Mouse (Mus musculus) erythroblast, embryonic 14.5 days (primary cell): ENCODE data around the gene Slc38a2. TPM values are rescaled to one million over a fixed set of nuclear protein-coding genes. Genes with fewer than 3 reads are reported as not detected.

Experiments
- H3K27me3 ChIP-seq: 2 replicates; pipeline ENCODE4 v1.6.1; 2012; ENCODE audit warnings: inconsistent platforms; ENCODE audit not compliant: control insufficient read depth
- H3K36me3 ChIP-seq: 2 replicates; pipeline ENCODE4 v1.6.1; 2012; ENCODE audit warnings: mild to moderate bottlenecking, inconsistent platforms; ENCODE audit not compliant: control insufficient read depth
- H3K4me1 ChIP-seq: 2 replicates; pipeline ENCODE4 v1.6.1; 2012; ENCODE audit warnings: inconsistent platforms; ENCODE audit not compliant: control insufficient read depth
- H3K4me3 ChIP-seq: replicated peaks from 2 replicates; pipeline ENCODE3; 2012; ENCODE audit warnings: moderate library complexity, mild to moderate bottlenecking, inconsistent platforms
- H3K9me3 ChIP-seq: 2 replicates; pipeline ENCODE4 v1.6.1; 2012; ENCODE audit warnings: low read length, inconsistent platforms, mixed read lengths; ENCODE audit not compliant: control insufficient read depth
- GATA1 ChIP-seq: IDR thresholded peaks from 2 replicates; pipeline ENCODE4 v1.6.1; 2012; ENCODE audit warnings: low read length, inconsistent platforms, mixed read lengths
- TAL1 ChIP-seq: IDR thresholded peaks from 3 replicates; pipeline ENCODE4 v1.6.1; 2012; ENCODE audit warnings: low read length, inconsistent platforms, mixed read lengths
- polyA plus RNA-seq: library from polyadenylated mRNA; stranded (reverse); fragments of >175 nt; gene quantifications from 2 replicates; pipeline ENCODE4 v1.2.3, GENCODE M21; 2012

The Slc38a2 gene
- polyA plus RNA-seq, 1 experiment: 0.98 TPM

DNA sequence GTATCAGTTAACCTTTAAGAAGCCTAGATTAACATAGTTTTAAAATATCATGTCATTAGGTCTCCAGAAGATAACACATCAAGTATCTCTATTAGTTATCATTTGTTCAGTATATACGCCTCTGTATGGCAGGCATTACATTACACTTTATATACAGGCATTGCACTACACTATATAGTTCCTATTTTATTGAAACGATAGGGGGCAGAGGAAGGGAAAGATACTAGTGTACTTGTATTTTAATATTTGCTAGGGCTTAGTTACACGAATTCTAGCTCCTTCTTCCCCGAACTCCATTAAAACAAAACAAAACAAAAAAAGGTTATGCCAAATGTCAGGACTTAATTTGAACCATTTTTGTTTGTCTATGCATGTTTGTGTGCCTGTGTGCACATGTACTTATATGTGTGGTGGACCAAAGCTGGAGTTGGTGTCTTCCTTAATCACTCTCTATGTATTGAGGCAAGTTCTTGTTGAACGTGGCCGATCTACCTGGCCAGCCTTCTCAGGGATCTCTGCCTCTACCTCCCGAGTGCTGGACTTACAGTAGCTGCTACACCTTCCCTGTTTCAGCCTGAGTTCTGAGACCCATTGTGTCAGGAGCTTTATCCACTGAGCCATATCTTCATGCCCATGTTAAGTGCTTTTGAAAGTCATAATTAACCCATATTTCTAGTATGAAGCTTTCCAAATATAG is 41.5 kb upstream of the Slc38a2 start:
- Histone ChIP-seq H3K9me3 (no peaks in the 10 kb centered on the region), H3K27me3 (no peaks in the 10 kb centered on the region), H3K36me3 (no peaks in the 10 kb centered on the region), H3K4me1 (peaks cover 19% of the 10 kb centered on the region), H3K4me3 (no peak overlapping the region)
- no peak for TF ChIP-seq TAL1
- TF ChIP-seq GATA1: no peak

GRCm38 (mm10) chr15:96740091-96740490 is 40.6 kb upstream of the Slc38a2 start:
- no peaks in the 10 kb centered on the region for H3K27me3 ChIP-seq
- TF ChIP-seq TAL1 (no peak), GATA1 (no peak)
- H3K4me1 ChIP-seq: peaks cover 19% of the 10 kb centered on the region
- H3K4me3 ChIP-seq: no peak overlapping the region
- no peaks in the 10 kb centered on the region for H3K36me3 ChIP-seq
- no peaks in the 10 kb centered on the region for H3K9me3 ChIP-seq

DNA sequence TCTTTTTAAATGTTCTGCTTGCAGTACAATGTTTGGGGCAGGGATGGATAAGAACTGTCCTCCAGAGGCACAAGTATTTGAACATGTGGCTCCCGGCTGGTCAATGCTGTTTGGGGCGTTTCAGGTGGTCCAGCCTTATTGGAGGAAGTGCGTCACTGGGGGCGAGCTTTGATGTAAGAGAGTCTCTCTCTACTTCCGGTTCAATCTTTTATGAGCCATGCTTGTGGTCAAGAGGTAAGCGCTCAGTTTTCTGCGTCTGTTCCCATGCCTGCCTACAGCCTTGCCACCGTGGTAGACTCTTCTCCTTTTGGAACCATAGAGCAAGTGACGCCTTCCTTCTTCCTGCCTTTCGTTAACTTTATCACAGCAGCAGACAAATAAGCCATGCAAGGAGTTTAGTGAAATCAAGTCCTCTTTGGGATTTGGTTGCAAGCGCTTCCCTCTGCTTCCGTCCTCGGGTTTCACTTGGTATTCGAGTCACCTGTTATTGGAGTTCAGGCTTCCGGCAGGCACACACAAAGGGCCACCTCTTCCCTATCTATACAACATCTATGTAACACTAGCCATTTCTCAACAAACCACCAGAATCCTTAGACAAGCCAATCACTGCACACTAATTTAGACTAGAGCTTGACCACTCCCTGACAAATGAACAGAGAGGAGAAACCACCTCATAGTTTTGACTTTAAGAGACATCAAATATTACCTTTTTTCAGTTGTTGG is 37.3 kb upstream of the Slc38a2 start:
- Histone ChIP-seq H3K36me3 (no peaks in the 10 kb centered on the region), H3K27me3 (no peaks in the 10 kb centered on the region), H3K4me1 (no peaks in the 10 kb centered on the region; the same call in 1 of the 2 replicates), H3K9me3 (no peaks in the 10 kb centered on the region), H3K4me3 (no peak overlapping the region)
- TF ChIP-seq GATA1 (no peak), TAL1 (no peak)

- TF ChIP-seq TAL1: no peak
- TF ChIP-seq GATA1: no peak
These were observed 36.1 kb upstream of the Slc38a2 start for GRCm38 (mm10) chr15:96735562-96736160.

GRCm38 (mm10) chr15:96734423-96734822 is 34.9 kb upstream of the Slc38a2 start:
- Histone ChIP-seq H3K4me1 (peaks cover under 1% of the 10 kb centered on the region; the same call in 1 of the 2 replicates), H3K9me3 (no peaks in the 10 kb centered on the region), H3K27me3 (no peaks in the 10 kb centered on the region), H3K4me3 (no peak overlapping the region), H3K36me3 (no peaks in the 10 kb centered on the region)
- TF ChIP-seq TAL1 (no peak), GATA1 (no peak)

More at GRCm38 (mm10) chr15:96735562-96736160, 36.1 kb upstream of the Slc38a2 start:
- no peaks in the 10 kb centered on the region; the same call in 1 of the 2 replicates for H3K4me1 ChIP-seq
- no peaks in the 10 kb centered on the region for H3K9me3 ChIP-seq
- no peaks in the 10 kb centered on the region for H3K27me3 ChIP-seq
- no peaks in the 10 kb centered on the region for H3K36me3 ChIP-seq
- H3K4me3 ChIP-seq: no peak overlapping the region

- no peaks in the 10 kb centered on the region for H3K9me3 ChIP-seq
- no peaks in the 10 kb centered on the region for H3K27me3 ChIP-seq
- H3K4me3 ChIP-seq: no peak overlapping the region
- H3K4me1 ChIP-seq: peaks cover 9% of the 10 kb centered on the region
- H3K36me3 ChIP-seq: no peaks in the 10 kb centered on the region
- TF ChIP-seq TAL1: no peak
- TF ChIP-seq GATA1: no peak
These were observed 30.9 kb upstream of the Slc38a2 start for GRCm38 (mm10) chr15:96730416-96730815.

DNA sequence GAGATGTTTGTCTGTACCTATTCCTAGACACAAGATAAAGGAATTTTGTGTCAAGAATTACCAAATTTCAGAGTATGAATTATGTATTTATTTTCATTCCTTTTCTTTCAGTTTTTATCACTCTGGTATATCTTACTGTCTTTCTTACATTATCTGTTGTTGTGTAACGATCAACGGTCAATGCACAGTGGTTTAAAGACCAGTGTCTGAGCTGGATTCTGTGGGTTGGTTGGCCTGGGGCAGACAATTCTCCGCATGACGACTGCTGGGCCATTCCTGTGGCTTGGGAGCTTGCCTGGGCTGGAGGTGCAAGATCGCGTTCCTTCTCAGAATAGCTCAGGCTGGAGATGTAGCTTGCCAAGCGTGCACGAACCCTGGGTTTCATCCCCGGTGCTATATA is 30.3 kb upstream of the Slc38a2 start:
- peaks cover 9% of the 10 kb centered on the region for H3K4me1 ChIP-seq
- H3K27me3 ChIP-seq: no peaks in the 10 kb centered on the region
- no peaks in the 10 kb centered on the region for H3K9me3 ChIP-seq
- H3K4me3 ChIP-seq: no peak overlapping the region
- no peak for TF ChIP-seq TAL1
- no peak for TF ChIP-seq GATA1
- no peaks in the 10 kb centered on the region for H3K36me3 ChIP-seq

DNA sequence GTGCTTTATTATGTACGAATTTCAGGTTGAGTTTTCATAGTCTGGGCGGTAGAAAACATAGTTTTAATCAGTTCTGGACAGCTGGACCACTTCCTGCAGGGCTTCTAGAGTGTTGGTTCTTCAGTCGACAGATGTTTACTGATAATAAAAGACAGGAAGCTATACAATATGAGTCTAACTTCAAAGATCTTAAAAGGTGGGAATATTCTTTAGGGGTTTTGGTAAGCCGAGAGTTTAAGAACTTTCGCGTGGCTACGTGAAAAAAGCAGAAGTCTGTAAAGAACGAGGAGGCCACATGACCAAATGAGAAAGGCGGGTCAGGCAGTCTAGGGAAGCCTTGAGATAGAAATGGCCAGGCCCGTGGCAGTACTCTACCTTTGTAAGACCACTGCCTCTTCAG is 29.5 kb upstream of the Slc38a2 start:
- TF ChIP-seq TAL1: no peak
- no peak for TF ChIP-seq GATA1
- Histone ChIP-seq H3K9me3 (no peaks in the 10 kb centered on the region), H3K4me3 (no peak overlapping the region), H3K27me3 (no peaks in the 10 kb centered on the region), H3K4me1 (peaks cover 9% of the 10 kb centered on the region), H3K36me3 (no peaks in the 10 kb centered on the region)

DNA sequence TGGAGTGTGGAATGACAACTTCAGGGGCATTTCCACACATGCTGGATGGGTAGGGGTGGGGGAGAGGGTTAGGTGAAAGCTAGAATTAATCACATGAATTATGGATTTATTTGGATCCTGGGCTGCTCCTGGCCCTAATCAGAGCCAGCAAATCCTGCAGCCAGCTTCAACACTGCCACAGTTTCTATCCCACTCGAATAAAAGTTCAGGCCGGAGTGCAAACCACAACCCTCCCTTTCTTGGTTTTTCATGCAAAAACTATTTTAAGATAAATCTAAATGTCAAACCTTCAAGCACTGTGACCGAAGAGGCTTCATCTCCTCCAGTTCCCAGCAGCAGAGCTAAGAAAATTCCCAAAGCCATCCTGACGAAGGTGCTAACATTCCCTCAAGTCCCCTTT is 28.8 kb upstream of the Slc38a2 start:
- no peaks in the 10 kb centered on the region for H3K27me3 ChIP-seq
- H3K9me3 ChIP-seq: no peaks in the 10 kb centered on the region
- no peak overlapping the region for H3K4me3 ChIP-seq
- TF ChIP-seq TAL1: no peak
- no peak for TF ChIP-seq GATA1
- peaks cover 9% of the 10 kb centered on the region for H3K4me1 ChIP-seq
- no peaks in the 10 kb centered on the region for H3K36me3 ChIP-seq

- no peak for TF ChIP-seq TAL1
- TF ChIP-seq GATA1: no peak
- H3K9me3 ChIP-seq: no peaks in the 10 kb centered on the region
- H3K4me3 ChIP-seq: no peak overlapping the region
- H3K36me3 ChIP-seq: no peaks in the 10 kb centered on the region
- peaks cover 9% of the 10 kb centered on the region for H3K4me1 ChIP-seq
- H3K27me3 ChIP-seq: no peaks in the 10 kb centered on the region
These were observed 25.0 kb upstream of the Slc38a2 start for GRCm38 (mm10) chr15:96724506-96724905.
